Mouse (Mus musculus): ENCODE measurements around the gene Ift22. TPM values are rescaled to one million over a fixed set of nuclear protein-coding genes. Genes with fewer than 3 reads are reported as not detected.

Gene Ift22
- 133 and 134 TPM in 2 replicates for polyA plus RNA-seq (2015; fragmentation: Nextera tagmentation; extraction: Ambion mirVana)

- peak within 1 kb of the TSS; percentile 80 for H3K9ac ChIP-seq (ENCODE audit: low read depth, low read length)
- H3K27me3 ChIP-seq (ENCODE audit: control insufficient read depth, insufficient read depth, low read depth, low read length), result no peaks in the 10 kb centered on the region
- whole genome bisulfite sequencing, result 9% methylated on average over 32 of the region's 32 CpGs
- H3K4me2 ChIP-seq (ENCODE audit: low read length), result peak within 1 kb of the TSS; percentile 77
- peak; percentile 95 for ATAC-seq
- H3K9me3 ChIP-seq (replicated peaks; ENCODE audit: control insufficient read depth, low read length, poor library complexity, severe bottlenecking), result no peaks in the 10 kb centered on the region
- H3K27ac ChIP-seq (ENCODE audit: low read length), result peak within 1 kb of the TSS; percentile 71
- H3K4me3 ChIP-seq (ENCODE audit: low read depth, low read length), result peak within 1 kb of the TSS; percentile 84
- H3K36me3 ChIP-seq (ENCODE audit: control insufficient read depth, insufficient read depth, low read length), result peaks cover 15% of the 10 kb centered on the region
- H3K4me1 ChIP-seq (ENCODE audit: control insufficient read depth, insufficient read depth, low read length), result peaks cover 16% of the 10 kb centered on the region
Observed at GRCm38 (mm10) chr5:136907991-136908857, at the start of gene Ift22. Ift22 (plus strand) TSS chr5:136908150.

- no peak for ATAC-seq
- Histone ChIP-seq H3K9ac (ENCODE audit: low read depth, low read length) (0 out of 2 replicates have a peak overlapping the region, but pooled peaks have one; percentile 31), H3K27me3 (ENCODE audit: control insufficient read depth, insufficient read depth, low read depth, low read length) (no peaks in the 10 kb centered on the region), H3K4me1 (ENCODE audit: control insufficient read depth, insufficient read depth, low read length) (peaks cover 10% of the 10 kb centered on the region), H3K4me2 (ENCODE audit: low read length) (peak overlapping the region; percentile 25), H3K9me3 (replicated peaks; ENCODE audit: control insufficient read depth, low read length, poor library complexity, severe bottlenecking) (no peaks in the 10 kb centered on the region), H3K4me3 (ENCODE audit: low read depth, low read length) (no peak overlapping the region), H3K27ac (ENCODE audit: low read length) (peak overlapping the region; percentile 43), H3K36me3 (ENCODE audit: control insufficient read depth, insufficient read depth, low read length) (no peaks in the 10 kb centered on the region)
- 8% methylated on average over 20 of the region's 20 CpGs for WGBS
Observed at GRCm38 (mm10) chr5:136861191-136861940, 46.6 kb upstream of the Ift22 start.

GRCm38 (mm10) chr5:136862806-136863205 is 45.1 kb upstream of the Ift22 start:
- peaks cover 10% of the 10 kb centered on the region for H3K4me1 ChIP-seq (ENCODE audit: control insufficient read depth, insufficient read depth, low read length)
- no peak overlapping the region for H3K4me2 ChIP-seq (ENCODE audit: low read length)
- no peak overlapping the region for H3K4me3 ChIP-seq (ENCODE audit: low read depth, low read length)
- H3K9me3 ChIP-seq (replicated peaks; ENCODE audit: control insufficient read depth, low read length, poor library complexity, severe bottlenecking), result no peaks in the 10 kb centered on the region
- 65% methylated on average over 4 of the region's 4 CpGs for WGBS
- no peak for ATAC-seq
- no peak overlapping the region for H3K27ac ChIP-seq (ENCODE audit: low read length)
- H3K36me3 ChIP-seq (ENCODE audit: control insufficient read depth, insufficient read depth, low read length), result no peaks in the 10 kb centered on the region
- H3K27me3 ChIP-seq (ENCODE audit: control insufficient read depth, insufficient read depth, low read depth, low read length), result no peaks in the 10 kb centered on the region
- no peak overlapping the region for H3K9ac ChIP-seq (ENCODE audit: low read depth, low read length)

GRCm38 (mm10) chr5:136863276-136863675 is 44.7 kb upstream of the Ift22 start:
- WGBS, result 56% methylated on average over 9 of the region's 9 CpGs
- H3K36me3 ChIP-seq (ENCODE audit: control insufficient read depth, insufficient read depth, low read length), result no peaks in the 10 kb centered on the region
- no peak overlapping the region for H3K4me2 ChIP-seq (ENCODE audit: low read length)
- H3K27me3 ChIP-seq (ENCODE audit: control insufficient read depth, insufficient read depth, low read depth, low read length), result no peaks in the 10 kb centered on the region
- H3K9me3 ChIP-seq (replicated peaks; ENCODE audit: control insufficient read depth, low read length, poor library complexity, severe bottlenecking), result no peaks in the 10 kb centered on the region
- no peak overlapping the region for H3K4me3 ChIP-seq (ENCODE audit: low read depth, low read length)
- H3K27ac ChIP-seq (ENCODE audit: low read length), result no peak overlapping the region
- peaks cover 10% of the 10 kb centered on the region for H3K4me1 ChIP-seq (ENCODE audit: control insufficient read depth, insufficient read depth, low read length)
- H3K9ac ChIP-seq (ENCODE audit: low read depth, low read length), result no peak overlapping the region
- ATAC-seq, result no peak

DNA sequence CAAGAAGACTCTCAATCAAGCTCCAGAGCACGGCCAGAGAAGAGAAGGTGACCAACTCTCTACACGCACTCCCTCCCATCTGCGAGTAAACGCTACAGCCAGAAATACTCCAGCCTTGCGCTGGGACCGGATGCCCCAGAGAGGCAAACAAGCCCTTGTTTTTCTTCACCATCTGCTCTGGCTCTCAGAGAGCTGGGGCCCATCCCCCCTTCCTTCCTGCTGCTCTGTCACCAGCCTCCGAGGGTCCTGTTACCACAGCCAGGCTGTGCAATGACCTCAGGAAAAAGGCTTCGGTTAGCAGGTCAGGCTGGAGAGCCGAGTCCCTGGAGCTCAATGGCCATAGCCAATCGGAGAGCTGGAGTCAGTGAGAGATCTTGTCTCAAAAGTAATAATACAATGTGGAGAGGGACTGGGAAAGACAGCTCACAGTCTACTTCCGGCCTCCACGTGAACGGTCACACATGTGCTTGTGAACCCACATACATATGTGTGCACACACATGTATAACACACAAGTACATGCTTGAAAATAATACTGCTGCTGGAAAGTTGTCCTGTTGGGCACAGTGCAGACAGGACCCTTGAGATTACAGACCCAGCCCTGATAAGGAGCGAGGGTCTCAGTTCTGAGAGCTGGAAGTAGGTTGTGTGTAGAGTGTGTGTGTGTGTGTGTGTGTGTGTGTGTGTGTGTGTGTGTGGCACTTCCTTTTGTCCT is 43.8 kb upstream of the Ift22 start:
- Histone ChIP-seq H3K9me3 (replicated peaks; ENCODE audit: control insufficient read depth, low read length, poor library complexity, severe bottlenecking) (no peaks in the 10 kb centered on the region), H3K27ac (ENCODE audit: low read length) (no peak overlapping the region), H3K27me3 (ENCODE audit: control insufficient read depth, insufficient read depth, low read depth, low read length) (no peaks in the 10 kb centered on the region), H3K4me3 (ENCODE audit: low read depth, low read length) (no peak overlapping the region), H3K9ac (ENCODE audit: low read depth, low read length) (no peak overlapping the region), H3K4me1 (ENCODE audit: control insufficient read depth, insufficient read depth, low read length) (peaks cover 10% of the 10 kb centered on the region), H3K36me3 (ENCODE audit: control insufficient read depth, insufficient read depth, low read length) (no peaks in the 10 kb centered on the region), H3K4me2 (ENCODE audit: low read length) (no peak overlapping the region)
- WGBS, result 22% methylated on average over 14 of the region's 14 CpGs
- no peak for ATAC-seq

DNA sequence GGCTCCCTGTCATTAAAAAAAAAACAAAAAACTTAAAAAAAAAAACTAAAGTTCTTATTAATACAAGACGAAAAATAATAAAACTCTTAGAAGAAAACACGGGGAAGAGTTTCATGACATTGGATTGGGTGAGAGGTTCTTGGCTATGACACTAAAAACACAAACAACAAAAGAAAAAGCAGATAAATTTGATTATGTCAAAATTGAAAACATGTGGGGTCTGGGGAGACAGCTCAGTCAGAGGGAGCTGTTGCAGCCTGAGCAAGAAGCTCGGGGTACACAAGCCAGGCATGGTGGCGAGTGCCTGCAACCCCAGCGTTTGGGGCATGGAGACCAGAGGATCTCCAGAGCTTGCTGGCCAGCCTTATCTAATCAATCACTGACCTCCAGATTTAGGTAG is 40.2 kb upstream of the Ift22 start:
- H3K9me3 ChIP-seq (replicated peaks; ENCODE audit: control insufficient read depth, low read length, poor library complexity, severe bottlenecking), result no peaks in the 10 kb centered on the region
- no peaks in the 10 kb centered on the region for H3K36me3 ChIP-seq (ENCODE audit: control insufficient read depth, insufficient read depth, low read length)
- no peak overlapping the region for H3K4me2 ChIP-seq (ENCODE audit: low read length)
- no peak overlapping the region for H3K9ac ChIP-seq (ENCODE audit: low read depth, low read length)
- no peak overlapping the region for H3K4me3 ChIP-seq (ENCODE audit: low read depth, low read length)
- ATAC-seq, result no peak
- no peak overlapping the region for H3K27ac ChIP-seq (ENCODE audit: low read length)
- H3K4me1 ChIP-seq (ENCODE audit: control insufficient read depth, insufficient read depth, low read length), result peaks cover 7% of the 10 kb centered on the region
- WGBS, result 90% methylated on average over 5 of the region's 5 CpGs
- no peaks in the 10 kb centered on the region for H3K27me3 ChIP-seq (ENCODE audit: control insufficient read depth, insufficient read depth, low read depth, low read length)

DNA sequence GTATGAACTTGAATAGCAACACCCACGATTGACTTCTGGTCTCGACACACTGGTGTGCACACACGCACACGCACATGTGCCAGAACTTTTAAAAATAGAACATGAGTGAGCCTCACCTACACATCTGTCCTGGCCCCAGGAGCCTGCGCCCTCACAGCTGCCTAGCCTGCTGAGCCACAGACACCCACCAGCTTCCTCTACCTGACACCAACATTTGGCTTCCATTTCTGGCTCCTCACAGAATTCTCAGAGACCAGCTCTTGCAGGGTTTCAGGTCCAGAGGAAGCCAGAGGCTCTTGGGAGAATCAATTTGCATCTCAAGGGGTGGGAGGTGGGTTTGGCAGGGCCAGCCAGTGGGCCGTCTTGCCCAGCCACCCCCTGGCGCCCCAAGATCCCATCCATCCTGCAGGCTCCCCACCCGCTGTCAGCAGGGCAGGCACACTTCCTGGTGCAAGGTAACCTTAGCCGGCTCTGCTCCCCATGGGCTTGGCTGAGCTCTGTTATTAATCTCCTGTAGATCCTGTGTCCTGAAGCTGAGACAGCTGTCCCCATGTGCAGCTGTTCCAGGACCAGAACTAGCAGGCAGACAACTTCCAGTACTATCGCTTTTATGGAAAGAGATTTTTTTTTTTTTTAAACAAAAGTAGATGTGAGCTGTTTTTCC is 38.4 kb upstream of the Ift22 start:
- WGBS, result 73% methylated on average over 10 of the region's 10 CpGs
- no peak overlapping the region for H3K4me2 ChIP-seq (ENCODE audit: low read length)
- no peak for ATAC-seq
- H3K36me3 ChIP-seq (ENCODE audit: control insufficient read depth, insufficient read depth, low read length), result no peaks in the 10 kb centered on the region
- no peak overlapping the region for H3K27ac ChIP-seq (ENCODE audit: low read length)
- no peak overlapping the region for H3K9ac ChIP-seq (ENCODE audit: low read depth, low read length)
- no peaks in the 10 kb centered on the region for H3K4me1 ChIP-seq (ENCODE audit: control insufficient read depth, insufficient read depth, low read length)
- no peaks in the 10 kb centered on the region for H3K27me3 ChIP-seq (ENCODE audit: control insufficient read depth, insufficient read depth, low read depth, low read length)
- H3K9me3 ChIP-seq (replicated peaks; ENCODE audit: control insufficient read depth, low read length, poor library complexity, severe bottlenecking), result no peaks in the 10 kb centered on the region
- no peak overlapping the region for H3K4me3 ChIP-seq (ENCODE audit: low read depth, low read length)

DNA sequence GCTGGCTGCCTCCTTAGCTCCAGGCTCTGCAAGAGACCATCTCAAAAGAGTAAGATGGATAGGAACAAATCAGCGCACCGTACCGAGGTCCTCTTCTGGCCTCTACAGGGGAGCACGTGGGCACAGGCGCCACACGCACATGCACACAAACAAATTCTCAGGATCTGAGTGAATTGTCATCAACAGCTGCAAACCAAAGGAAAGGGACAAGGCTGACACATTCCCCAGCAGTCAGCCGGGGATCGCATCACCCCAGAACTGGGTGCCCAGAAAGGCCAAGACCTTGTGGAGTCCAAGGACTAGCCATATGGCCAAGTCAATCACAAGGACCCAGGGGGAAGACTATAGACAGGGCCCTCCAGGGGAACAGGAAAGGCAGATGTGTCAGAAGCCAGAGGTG is 35.5 kb upstream of the Ift22 start:
- WGBS, result 91% methylated on average over 8 of the region's 8 CpGs
- no peaks in the 10 kb centered on the region for H3K27me3 ChIP-seq (ENCODE audit: control insufficient read depth, insufficient read depth, low read depth, low read length)

More for the DNA sequence above, 35.5 kb upstream of the Ift22 start:
- Histone ChIP-seq H3K4me3 (ENCODE audit: low read depth, low read length) (no peak overlapping the region), H3K4me1 (ENCODE audit: control insufficient read depth, insufficient read depth, low read length) (no peaks in the 10 kb centered on the region), H3K27ac (ENCODE audit: low read length) (no peak overlapping the region), H3K9me3 (replicated peaks; ENCODE audit: control insufficient read depth, low read length, poor library complexity, severe bottlenecking) (no peaks in the 10 kb centered on the region), H3K36me3 (ENCODE audit: control insufficient read depth, insufficient read depth, low read length) (no peaks in the 10 kb centered on the region), H3K4me2 (ENCODE audit: low read length) (no peak overlapping the region), H3K9ac (ENCODE audit: low read depth, low read length) (no peak overlapping the region)
- ATAC-seq, result no peak
